Mouse (Mus musculus) right cerebral cortex, postnatal 25 days (tissue): ENCODE results near the gene Slc4a2.

Experiments
- DNase-seq: peaks from one replicate; pipeline ENCODE4 v3.0.0; 2022

The Slc4a2 gene

GRCm38 (mm10) chr5:24472884-24473619 is 49.4 kb downstream of the Slc4a2 start:
- no peak for DNase-seq

- no peak for DNase-seq
Observed at GRCm38 (mm10) chr5:24474025-24474722, 50.5 kb downstream of the Slc4a2 start.

- peak; percentile 84 for DNase-seq
Observed at GRCm38 (mm10) chr5:24474723-24475261, 51.2 kb downstream of the Slc4a2 start.

- no peak for DNase-seq
Observed at GRCm38 (mm10) chr5:24475476-24476241, 52.0 kb downstream of the Slc4a2 start.

- no peak for DNase-seq
Observed at GRCm38 (mm10) chr5:24477909-24478308, 54.3 kb downstream of the Slc4a2 start.

- DNase-seq: peak; percentile 48
Observed at GRCm38 (mm10) chr5:24481647-24482046, 58.0 kb downstream of the Slc4a2 start.

- DNase-seq: no peak
Observed at GRCm38 (mm10) chr5:24482247-24483079, 58.8 kb downstream of the Slc4a2 start.

- peak; percentile 67 for DNase-seq
Observed at GRCm38 (mm10) chr5:24483326-24483725, 59.7 kb downstream of the Slc4a2 start.

GRCm38 (mm10) chr5:24484963-24485362 is 61.3 kb downstream of the Slc4a2 start:
- DNase-seq: peak; percentile 40

GRCm38 (mm10) chr5:24486097-24486496 is 62.5 kb downstream of the Slc4a2 start:
- peak; percentile 84 for DNase-seq

GRCm38 (mm10) chr5:24486738-24487137 is 63.1 kb downstream of the Slc4a2 start:
- DNase-seq: no peak

- DNase-seq: no peak
Observed at GRCm38 (mm10) chr5:24490413-24490920, 66.8 kb downstream of the Slc4a2 start.
